Mouse (Mus musculus) testis, adult 2 months (tissue): ENCODE results near the gene Tmem135. TPM values are rescaled to one million over a fixed set of nuclear protein-coding genes. Genes with fewer than 3 reads are reported as not detected.
A peak's percentile ranks its signal among the peaks of the same experiment; 100 is the strongest.

Experiments
- H3K27ac ChIP-seq: fragments of 200-500 bp; 2 replicates; pipeline ENCODE4 v1.5.1; 2012; ENCODE audit warnings: low read depth, low read length; ENCODE audit not compliant: control insufficient read depth, insufficient read depth
- H3K27me3 ChIP-seq: fragments of 200-500 bp; 2 replicates; pipeline ENCODE4 v1.6.1; 2012; ENCODE audit warnings: mild to moderate bottlenecking, low read length, moderate library complexity; ENCODE audit not compliant: control insufficient read depth, insufficient read depth
- H3K36me3 ChIP-seq: fragments of 200-500 bp; 2 replicates; pipeline ENCODE4 v1.6.1; 2012; ENCODE audit warnings: mild to moderate bottlenecking, low read length; ENCODE audit not compliant: control insufficient read depth, insufficient read depth
- H3K4me1 ChIP-seq: fragments of 200-500 bp; 2 replicates; pipeline ENCODE4 v1.6.1; 2012; ENCODE audit warnings: low read length; ENCODE audit not compliant: control insufficient read depth, insufficient read depth
- H3K4me3 ChIP-seq: fragments of 200-500 bp; 2 replicates; pipeline ENCODE4 v1.5.1; 2012; ENCODE audit warnings: low read depth, mild to moderate bottlenecking, low read length, moderate library complexity, mixed read lengths; ENCODE audit not compliant: control insufficient read depth
- CTCF ChIP-seq: fragments of 200-500 bp; IDR thresholded peaks from 2 replicates; pipeline ENCODE4 v1.5.1; 2012; ENCODE audit warnings: low read depth, mild to moderate bottlenecking, inconsistent platforms, low read length, moderate library complexity; ENCODE audit not compliant: control insufficient read depth, insufficient read depth, insufficient replicate concordance
- POLR2A ChIP-seq: fragments of 200-500 bp; IDR thresholded peaks from 2 replicates; pipeline ENCODE4 v1.6.1; 2012; ENCODE audit warnings: low read depth, mild to moderate bottlenecking, inconsistent platforms, low read length, moderate library complexity; ENCODE audit not compliant: control insufficient read depth
- polyA plus RNA-seq: library from polyadenylated mRNA; depleted of rRNA; stranded (reverse); fragments of >200 nt; gene quantifications from 2 replicates; pipeline ENCODE4 v1.2.3, GENCODE M21; 2012

Tmem135 gene
- polyA plus RNA-seq, 1 experiment, result 4.6 TPM

DNA sequence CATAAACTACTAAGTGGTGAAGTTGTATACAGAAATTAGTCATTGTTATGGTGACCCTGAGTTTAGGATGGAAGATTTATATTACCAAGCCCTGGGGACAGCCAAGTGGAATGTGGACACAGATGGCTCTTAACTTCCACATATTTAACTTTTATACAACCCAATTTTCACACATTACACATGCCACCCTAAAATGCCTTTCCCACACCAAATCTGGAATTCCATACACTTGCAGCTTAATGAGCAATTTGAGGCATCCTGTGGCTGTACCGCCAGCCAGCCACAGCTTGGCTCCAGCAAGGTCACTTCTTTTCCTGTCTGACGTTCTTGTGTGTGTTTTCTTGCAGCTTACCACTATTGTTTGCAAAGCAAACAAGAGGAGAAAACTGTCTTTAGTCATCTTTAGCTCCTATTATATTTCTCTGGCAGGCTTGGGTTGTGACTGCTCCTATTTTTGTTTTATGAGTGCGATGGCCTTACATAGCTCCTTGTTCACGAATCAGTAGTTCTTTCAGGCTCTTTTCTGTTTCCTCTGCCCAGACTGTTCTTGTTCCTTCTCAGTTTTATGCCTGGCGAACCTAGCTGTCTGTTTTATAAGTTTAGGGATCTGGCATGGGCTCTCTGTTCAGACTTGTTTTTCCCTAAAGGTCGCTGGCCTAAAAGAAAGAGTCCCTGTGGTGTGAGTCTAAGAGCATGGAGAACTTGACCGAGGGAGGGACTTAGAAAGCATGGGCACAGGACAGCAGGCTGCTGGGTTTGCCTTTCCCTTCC is 22.9 kb downstream of the Tmem135 start:
- Histone ChIP-seq H3K27ac (no peak overlapping the region; the same call in 1 of the 2 replicates), H3K27me3 (no peaks in the 10 kb centered on the region), H3K4me3 (no peak overlapping the region), H3K4me1 (no peaks in the 10 kb centered on the region), H3K36me3 (no peaks in the 10 kb centered on the region)
- TF ChIP-seq POLR2A, result no peak
- no peak for TF ChIP-seq CTCF

DNA sequence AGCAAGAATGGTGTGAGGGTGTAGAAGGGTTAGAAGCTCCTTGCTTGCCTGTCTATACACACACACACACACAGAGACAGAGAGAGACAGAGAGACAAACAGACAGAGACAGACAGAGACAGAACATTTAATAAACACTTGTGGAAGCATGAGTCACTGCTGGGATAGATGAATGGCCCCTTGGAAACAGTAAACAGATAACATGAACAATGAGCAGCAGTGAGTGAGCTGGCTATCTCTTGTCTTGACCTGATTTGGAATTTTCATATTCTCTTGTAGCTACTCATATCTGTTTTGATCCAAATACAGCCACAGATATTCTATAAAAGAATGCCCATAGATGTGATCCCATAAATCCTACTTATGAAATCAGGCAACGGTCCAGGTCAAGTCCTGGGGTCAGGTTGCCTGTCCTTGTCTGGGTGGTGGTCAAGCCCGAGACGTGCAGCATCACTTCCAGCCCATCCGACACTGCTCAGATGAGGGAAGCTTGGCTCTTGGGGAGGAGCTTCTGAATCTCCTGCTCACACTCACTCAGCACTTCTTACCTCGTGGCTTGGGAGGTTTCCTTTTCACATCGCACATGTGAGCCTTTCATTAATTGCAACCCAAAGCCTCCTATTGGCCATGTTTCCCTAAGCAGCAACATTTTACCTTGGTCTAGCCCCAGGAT is 32.3 kb downstream of the Tmem135 start:
- Histone ChIP-seq H3K27ac (no peak overlapping the region), H3K4me1 (no peaks in the 10 kb centered on the region), H3K4me3 (no peak overlapping the region), H3K36me3 (no peaks in the 10 kb centered on the region), H3K27me3 (no peaks in the 10 kb centered on the region)
- no peak for TF ChIP-seq CTCF
- TF ChIP-seq POLR2A, result no peak

DNA sequence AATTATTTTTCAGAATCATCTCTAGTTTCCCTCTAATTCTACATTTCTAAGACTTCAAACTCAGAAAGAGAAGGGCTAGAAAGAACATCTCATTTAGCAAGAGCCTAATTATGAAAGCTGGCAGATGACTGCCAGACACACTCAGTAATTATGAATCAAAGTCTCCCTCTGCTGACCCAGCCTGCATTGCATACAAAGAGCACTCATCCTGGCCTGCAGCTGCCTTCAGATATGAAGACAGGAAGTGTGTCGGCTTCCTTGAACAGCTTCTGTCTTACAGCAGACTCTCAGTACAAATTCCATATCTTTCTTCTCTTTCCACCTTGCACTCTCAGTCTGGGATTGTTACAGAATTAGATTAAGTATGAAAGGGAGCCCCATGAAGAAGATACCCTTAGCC is 33.1 kb downstream of the Tmem135 start:
- H3K4me3 ChIP-seq, result no peak overlapping the region
- no peaks in the 10 kb centered on the region for H3K27me3 ChIP-seq
- H3K36me3 ChIP-seq, result no peaks in the 10 kb centered on the region
- no peaks in the 10 kb centered on the region for H3K4me1 ChIP-seq
- TF ChIP-seq POLR2A, result no peak
- TF ChIP-seq CTCF, result no peak
- H3K27ac ChIP-seq, result no peak overlapping the region

DNA sequence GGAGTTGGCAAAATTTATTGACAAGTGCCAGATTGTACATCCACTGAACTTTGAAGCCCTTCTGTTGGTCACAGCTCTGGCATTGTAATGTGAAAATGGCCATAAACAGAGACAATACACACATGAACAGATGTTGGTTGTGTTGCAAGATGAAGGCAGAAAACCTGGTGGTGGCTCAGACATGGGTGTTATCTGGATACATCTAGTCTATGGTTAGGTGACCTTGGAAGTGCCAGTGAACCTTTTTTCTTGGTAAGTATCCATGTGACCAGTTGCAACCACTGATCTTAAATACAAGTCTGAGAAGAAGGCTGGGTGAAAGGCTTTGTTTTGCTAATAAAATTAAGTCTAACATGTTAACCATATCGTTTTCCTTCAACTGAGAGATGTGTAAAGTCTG is 33.9 kb downstream of the Tmem135 start:
- Histone ChIP-seq H3K36me3 (no peaks in the 10 kb centered on the region), H3K27ac (no peak overlapping the region), H3K4me3 (no peak overlapping the region), H3K4me1 (no peaks in the 10 kb centered on the region), H3K27me3 (no peaks in the 10 kb centered on the region)
- TF ChIP-seq POLR2A (no peak), CTCF (no peak)

DNA sequence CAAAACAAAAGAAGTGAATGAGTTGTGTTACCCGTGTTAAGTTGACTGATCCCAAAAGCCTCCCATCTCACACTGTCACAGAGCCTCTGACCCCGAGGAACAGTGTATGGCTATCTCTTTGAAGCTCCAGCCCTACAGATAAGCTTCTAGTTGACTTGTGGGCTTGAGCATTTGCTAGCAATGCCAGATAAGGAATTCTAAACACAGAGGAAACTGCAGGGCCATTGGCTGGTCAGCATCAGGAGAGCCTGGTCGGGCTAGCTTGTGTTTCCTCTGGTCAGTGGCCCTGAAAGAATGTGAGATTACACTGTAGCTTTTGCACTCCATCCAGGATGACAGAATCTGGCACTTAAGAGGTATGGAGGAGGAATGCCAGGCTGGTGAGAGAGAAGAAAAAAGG is 36.4 kb downstream of the Tmem135 start:
- no peaks in the 10 kb centered on the region for H3K27me3 ChIP-seq
- H3K36me3 ChIP-seq, result no peaks in the 10 kb centered on the region
- H3K4me3 ChIP-seq, result no peak overlapping the region
- H3K27ac ChIP-seq, result no peak overlapping the region
- no peak for TF ChIP-seq CTCF
- H3K4me1 ChIP-seq, result no peaks in the 10 kb centered on the region

DNA sequence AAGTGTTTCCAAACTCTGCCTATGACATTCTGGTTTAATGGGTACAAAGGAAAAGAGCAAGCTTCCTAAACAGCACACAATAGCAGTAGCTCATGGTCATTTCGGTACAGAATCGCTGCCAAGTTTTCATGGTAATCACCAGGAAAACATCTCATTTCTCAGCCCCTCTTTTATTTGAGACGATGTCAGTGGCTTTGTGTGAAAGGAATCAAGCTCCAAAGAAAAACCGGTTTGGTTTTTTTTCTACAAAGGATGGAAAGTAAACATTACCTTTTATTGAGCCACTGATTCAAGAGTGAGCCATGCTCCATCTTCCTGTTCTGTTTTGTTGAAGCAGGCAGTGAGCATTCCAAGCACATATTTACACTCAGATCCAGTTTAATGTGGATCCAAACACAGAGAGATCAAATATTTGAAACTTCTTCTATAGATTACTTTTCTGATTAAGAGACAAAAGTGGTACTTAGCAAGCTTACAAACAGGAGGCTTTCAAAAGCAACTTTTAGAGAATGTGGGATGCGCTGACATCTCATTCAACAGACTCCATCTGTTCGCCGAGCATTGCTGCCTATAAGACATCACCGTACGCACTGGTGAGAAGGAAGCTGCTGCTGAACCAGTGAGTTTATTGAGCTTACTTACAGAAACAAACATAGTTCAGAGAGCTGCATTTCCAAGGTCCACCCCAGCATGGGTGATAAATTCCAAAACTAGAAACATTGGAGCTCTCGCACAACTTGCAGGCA is 38.7 kb downstream of the Tmem135 start:
- Histone ChIP-seq H3K36me3 (no peaks in the 10 kb centered on the region), H3K27me3 (no peaks in the 10 kb centered on the region), H3K27ac (no peak overlapping the region), H3K4me1 (no peaks in the 10 kb centered on the region), H3K4me3 (no peak overlapping the region)
- TF ChIP-seq POLR2A (no peak), CTCF (no peak)

DNA sequence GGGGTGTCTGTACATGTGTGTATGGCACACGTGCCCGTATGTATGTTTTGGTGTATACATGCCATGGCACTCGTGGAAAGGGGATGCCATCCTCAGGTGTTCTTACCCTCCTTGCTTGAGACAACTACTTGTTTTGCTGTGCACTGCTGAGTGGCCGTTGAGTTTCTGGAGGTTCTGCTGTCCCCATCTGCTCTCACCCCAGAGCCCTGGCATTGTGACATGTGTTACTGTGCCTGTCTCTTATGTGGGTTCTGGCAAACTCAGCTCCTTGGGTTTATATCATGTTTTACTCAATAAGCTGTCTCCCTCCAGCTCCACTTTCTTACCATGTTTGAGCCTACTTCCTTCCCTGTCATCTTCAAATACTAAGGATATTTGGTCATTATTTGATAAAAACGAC is 40.0 kb downstream of the Tmem135 start:
- H3K36me3 ChIP-seq, result no peaks in the 10 kb centered on the region
- no peak overlapping the region for H3K4me3 ChIP-seq
- no peak overlapping the region for H3K27ac ChIP-seq
- no peak for TF ChIP-seq CTCF
- no peak for TF ChIP-seq POLR2A
- H3K4me1 ChIP-seq, result no peaks in the 10 kb centered on the region
- no peaks in the 10 kb centered on the region for H3K27me3 ChIP-seq

DNA sequence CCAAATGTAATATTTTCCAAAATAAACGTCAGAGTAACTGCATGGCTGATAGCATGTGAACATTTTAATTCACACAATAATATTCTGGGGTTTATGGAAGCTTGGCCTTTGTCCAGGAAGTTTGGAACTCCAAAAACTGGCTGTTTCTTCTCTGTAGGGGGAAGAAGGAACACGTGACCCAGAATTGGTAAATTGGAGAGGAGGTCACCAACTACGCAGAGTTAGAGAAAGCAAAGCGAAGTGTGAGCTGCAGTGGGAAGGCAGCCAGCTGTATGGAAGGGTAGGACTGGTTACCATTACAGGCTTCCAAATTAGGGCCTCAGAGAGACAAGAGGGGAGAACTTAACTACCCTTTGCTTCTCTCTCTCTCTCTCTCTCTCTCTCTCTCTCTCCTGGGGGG is 47.7 kb downstream of the Tmem135 start:
- TF ChIP-seq POLR2A (no peak), CTCF (no peak)
- H3K27ac ChIP-seq, result peak overlapping the region; percentile 44; the same call in 1 of the 2 replicates
- no peaks in the 10 kb centered on the region for H3K4me1 ChIP-seq
- H3K36me3 ChIP-seq, result no peaks in the 10 kb centered on the region
- no peaks in the 10 kb centered on the region for H3K27me3 ChIP-seq
- no peak overlapping the region for H3K4me3 ChIP-seq
